Mouse (Mus musculus) C2C12 (cell line): ENCODE results near the gene Scd4. TPM values are rescaled to one million over a fixed set of nuclear protein-coding genes. Genes with fewer than 3 reads are reported as not detected.
"Not testable (repeated sequence)": the region's sequence is repeated elsewhere in the genome, so short reads cannot be mapped to it uniquely, and the experiment has no call there.

ENCODE experiments used
- H3K27me3 ChIP-seq: one replicate; pipeline ENCODE4 v1.6.1; 2011; ENCODE audit not compliant: control insufficient read depth, insufficient read depth, insufficient read length
- H3K36me3 ChIP-seq: one replicate; pipeline ENCODE4 v1.6.1; 2011; ENCODE audit not compliant: control insufficient read depth, insufficient read depth
- H3K4me3 ChIP-seq: one replicate; pipeline ENCODE4 v1.5.1; 2011; ENCODE audit warnings: mild to moderate bottlenecking, control low read depth; ENCODE audit not compliant: poor library complexity, insufficient read depth, severe bottlenecking
- H3K79me2 ChIP-seq: one replicate; pipeline ENCODE4 v1.6.1; 2011; ENCODE audit not compliant: control insufficient read depth, insufficient read depth
- H3K79me3 ChIP-seq: one replicate; pipeline ENCODE4 v1.6.1; 2011; ENCODE audit warnings: low read depth, control low read depth
- H3ac ChIP-seq: one replicate; pipeline ENCODE3; 2011; ENCODE audit warnings: low read depth; ENCODE audit not compliant: control insufficient read depth, insufficient read length
- CEBPB ChIP-seq: IDR thresholded peaks from one replicate; pipeline ENCODE4 v1.6.1; 2011; ENCODE audit warnings: low read depth, mild to moderate bottlenecking, control low read depth, moderate library complexity
- CTCF ChIP-seq: IDR thresholded peaks from one replicate; pipeline ENCODE4 v1.5.1; 2011; ENCODE audit not compliant: control insufficient read depth, insufficient read depth, insufficient read length
- FOSL1 ChIP-seq: IDR thresholded peaks from one replicate; pipeline ENCODE4 v1.8.0; 2011; ENCODE audit warnings: mild to moderate bottlenecking, low read length; ENCODE audit not compliant: poor library complexity, insufficient read depth, severe bottlenecking
- MAX ChIP-seq: IDR thresholded peaks from one replicate; pipeline ENCODE4 v1.6.1; 2011; ENCODE audit warnings: mild to moderate bottlenecking, control low read depth
- MYOD1 ChIP-seq: IDR thresholded peaks from one replicate; pipeline ENCODE4 v1.6.1; 2011; ENCODE audit warnings: low read depth; ENCODE audit not compliant: control insufficient read depth, insufficient read length
- MYOG ChIP-seq: IDR thresholded peaks from one replicate; pipeline ENCODE4 v1.6.1; 2011; ENCODE audit not compliant: control insufficient read depth, insufficient read length; ENCODE audit errors: extremely low read depth
- USF1 ChIP-seq: IDR thresholded peaks from one replicate; pipeline ENCODE4 v1.6.1; 2011; ENCODE audit warnings: low read depth, mild to moderate bottlenecking, control low read depth, moderate library complexity
- polyA plus RNA-seq: library from polyadenylated mRNA; unstranded; fragments of >200 nt; fragmentation: generic; extraction: Trizol; gene quantifications from one replicate; pipeline ENCODE4 v1.2.1, GENCODE M21; 2012; ENCODE audit warnings: missing spikeins

The Scd4 gene
- polyA plus RNA-seq, 1 experiment: 0.05 TPM

DNA sequence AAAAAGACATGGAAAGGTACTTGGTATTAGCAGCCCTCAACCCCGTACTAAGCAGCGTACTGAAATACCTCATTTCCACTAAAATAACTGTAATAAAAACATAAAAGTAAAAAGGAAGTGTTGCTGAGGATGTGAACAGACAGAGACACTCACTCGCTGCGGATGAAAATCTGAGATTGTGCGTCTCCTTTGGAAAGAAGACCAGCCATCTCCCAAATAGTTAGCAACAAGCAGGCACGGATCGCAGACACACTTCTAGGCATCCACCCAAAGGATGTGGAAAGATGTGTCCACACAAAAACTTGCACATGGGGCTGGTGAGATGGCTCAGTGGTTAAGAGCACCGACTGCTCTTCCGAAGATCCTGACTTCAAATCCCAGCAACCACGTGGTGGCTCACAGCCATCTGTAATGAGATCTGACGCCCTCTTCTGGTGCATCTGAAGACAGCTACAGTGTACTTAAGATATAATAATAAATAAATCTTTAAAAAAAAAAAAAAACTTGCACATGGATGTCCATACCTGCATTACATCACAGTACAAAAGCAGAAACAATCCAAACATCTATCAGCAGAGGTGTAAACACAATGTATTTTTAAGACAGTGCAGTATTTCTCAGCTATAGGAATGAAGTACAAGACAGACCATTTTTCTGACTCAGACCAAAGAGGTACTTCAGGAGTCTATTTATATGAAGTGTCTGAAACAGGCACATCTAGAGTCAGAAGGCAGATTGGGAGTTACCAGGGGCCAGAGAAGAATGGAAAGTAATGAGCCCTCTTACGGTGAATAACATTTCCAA lies 23.3 kb upstream of the Scd4 start:
- Histone ChIP-seq H3K79me2 (peaks cover 34% of the 10 kb centered on the region), H3K36me3 (peaks cover 48% of the 10 kb centered on the region), H3K79me3 (peaks cover 20% of the 10 kb centered on the region), H3K4me3 (no peak overlapping the region), H3ac (no peak overlapping the region), H3K27me3 (no peaks in the 10 kb centered on the region)
- TF ChIP-seq CEBPB (no peak), MYOG (no peak), MYOD1 (no peak), MAX (no peak), CTCF (no peak), USF1 (no peak), FOSL1 (no peak)

DNA sequence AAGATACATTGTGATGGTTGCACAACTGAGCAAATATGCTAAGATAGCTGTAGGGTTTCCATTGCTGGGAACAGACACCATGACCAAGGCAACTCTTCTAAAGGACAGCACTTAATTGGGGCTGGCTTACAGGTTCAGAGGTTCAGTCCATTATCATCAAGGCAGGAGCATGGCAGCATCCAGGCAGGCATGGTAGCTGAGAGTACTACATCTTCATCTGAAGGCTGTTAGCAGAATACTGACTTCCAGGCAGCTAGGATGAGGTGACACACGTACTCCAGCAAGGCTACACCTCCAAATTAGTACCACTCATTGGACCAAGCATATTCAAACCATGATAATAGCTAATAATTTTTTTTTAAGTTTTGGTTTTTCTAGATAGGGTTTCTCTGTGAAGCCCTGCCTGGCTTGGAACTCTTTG lies 22.7 kb upstream of the Scd4 start:
- peaks cover 28% of the 10 kb centered on the region for H3K79me2 ChIP-seq
- H3K4me3 ChIP-seq, H3ac ChIP-seq, H3K27me3 ChIP-seq: not testable (repeated sequence)
- H3K36me3 ChIP-seq: peaks cover 42% of the 10 kb centered on the region
- peaks cover 14% of the 10 kb centered on the region for H3K79me3 ChIP-seq

DNA sequence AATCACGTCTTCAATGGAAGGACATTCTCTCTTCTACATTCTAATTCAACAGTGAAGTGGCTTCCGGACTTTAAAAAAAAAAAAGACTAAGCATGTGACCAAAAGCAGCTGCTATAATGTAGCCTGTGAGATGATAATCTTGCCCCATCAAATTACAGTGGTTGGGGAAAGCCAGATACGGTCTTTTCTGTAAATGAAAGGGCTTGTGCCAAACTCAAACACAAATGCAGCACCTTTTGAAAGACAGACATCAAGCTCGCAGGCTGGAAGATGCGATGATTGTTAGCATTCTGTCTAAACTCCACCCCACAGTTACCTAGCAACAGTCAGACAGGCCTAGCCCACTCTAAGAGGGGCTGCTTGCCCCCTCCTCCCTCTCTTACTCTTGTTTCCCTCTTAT lies 22.1 kb upstream of the Scd4 start:
- H3K27me3 ChIP-seq: no peaks in the 10 kb centered on the region
- no peak overlapping the region for H3K4me3 ChIP-seq
- H3K36me3 ChIP-seq: peaks cover 36% of the 10 kb centered on the region
- peak overlapping the region; percentile 3 for H3ac ChIP-seq
- H3K79me3 ChIP-seq: peaks cover 7% of the 10 kb centered on the region
- TF ChIP-seq USF1: peak; percentile 71
- no peak for TF ChIP-seq MYOG
- peaks cover 22% of the 10 kb centered on the region for H3K79me2 ChIP-seq

DNA sequence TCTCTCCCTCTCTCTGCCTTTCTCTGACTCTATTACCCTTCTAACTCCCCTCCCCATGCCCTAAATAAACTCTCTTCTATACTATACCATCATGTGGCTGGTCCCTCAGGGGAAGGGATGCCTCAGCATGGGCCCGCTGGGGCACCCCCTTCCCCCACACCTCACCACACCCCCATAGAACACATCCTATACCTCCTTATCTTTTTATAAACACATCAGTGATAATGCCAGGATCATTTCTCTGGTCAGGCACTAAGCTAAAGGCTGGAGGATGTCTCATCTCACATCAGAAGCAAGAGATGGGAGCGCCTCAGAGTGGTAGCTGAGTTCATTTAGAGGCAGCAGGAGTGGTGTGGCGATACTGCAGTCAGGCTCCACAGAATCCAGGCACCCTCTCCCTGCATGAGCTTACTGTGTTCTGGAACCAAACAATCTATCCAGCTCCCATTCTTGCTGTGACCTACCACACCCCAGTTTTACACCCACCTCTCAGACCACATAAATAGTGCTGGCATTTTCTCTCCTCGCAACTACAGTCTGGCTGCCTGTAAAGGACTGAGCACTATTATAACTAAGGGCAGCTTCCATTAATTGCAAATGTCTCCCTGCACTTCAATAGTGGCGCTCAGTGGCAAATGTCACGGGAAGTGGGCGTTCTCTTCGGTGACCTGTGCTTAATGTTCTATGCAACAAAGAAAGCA lies 21.4 kb upstream of the Scd4 start:
- TF ChIP-seq CEBPB: no peak
- no peak for TF ChIP-seq FOSL1
- TF ChIP-seq MAX: no peak
- Histone ChIP-seq H3K27me3 (no peaks in the 10 kb centered on the region), H3K79me3 (peaks cover 5% of the 10 kb centered on the region), H3K79me2 (peaks cover 15% of the 10 kb centered on the region), H3ac (peak overlapping the region; percentile 10), H3K36me3 (peaks cover 29% of the 10 kb centered on the region), H3K4me3 (no peak overlapping the region)

DNA sequence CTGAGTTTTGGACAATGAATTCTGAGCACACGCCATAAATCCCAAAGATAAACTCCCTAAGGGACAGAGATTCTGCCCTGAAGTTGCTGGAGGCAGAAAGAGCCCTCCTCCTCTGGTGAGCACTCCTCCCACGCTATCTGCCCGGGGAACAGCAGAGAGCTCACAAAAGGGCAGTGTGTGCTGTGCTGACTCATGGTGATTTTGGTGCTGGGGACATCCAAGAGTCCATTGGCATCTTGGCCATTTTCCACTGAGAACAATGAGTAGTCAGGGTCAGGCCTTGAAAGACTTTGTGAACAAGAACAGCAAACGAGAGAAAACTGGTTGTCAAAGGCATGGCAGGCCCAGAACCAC lies 20.9 kb upstream of the Scd4 start:
- TF ChIP-seq FOSL1: peak; percentile 32
- TF ChIP-seq CEBPB: no peak
- peaks cover 24% of the 10 kb centered on the region for H3K36me3 ChIP-seq
- peaks cover 3% of the 10 kb centered on the region for H3K79me3 ChIP-seq
- no peak overlapping the region for H3ac ChIP-seq
- H3K27me3 ChIP-seq: no peaks in the 10 kb centered on the region
- no peak overlapping the region for H3K4me3 ChIP-seq
- H3K79me2 ChIP-seq: peaks cover 11% of the 10 kb centered on the region

DNA sequence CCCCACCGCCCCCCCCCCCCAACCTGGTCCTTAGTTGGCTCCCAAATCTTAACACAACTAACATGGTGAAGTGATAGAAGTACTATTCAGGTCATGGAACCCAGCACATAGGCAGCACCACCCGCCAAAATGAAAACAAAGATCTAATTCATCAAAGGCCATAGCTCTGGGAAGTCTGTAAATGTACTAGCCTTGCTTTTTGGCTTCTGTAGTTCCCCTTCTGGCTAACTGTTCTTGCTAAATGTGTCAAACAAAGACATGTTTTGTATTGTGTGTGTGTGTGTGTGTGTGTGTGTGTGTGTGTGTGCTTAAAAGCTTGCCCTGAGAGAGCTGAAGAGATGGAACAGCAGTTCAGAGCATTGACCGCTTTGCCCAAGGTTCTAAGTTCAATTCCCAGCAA lies 19.8 kb upstream of the Scd4 start:
- H3K79me2 ChIP-seq: no peaks in the 10 kb centered on the region
- H3K27me3 ChIP-seq: no peaks in the 10 kb centered on the region
- no peaks in the 10 kb centered on the region for H3K79me3 ChIP-seq

More for the DNA sequence above, 19.8 kb upstream of the Scd4 start:
- Histone ChIP-seq H3K4me3 (no peak overlapping the region), H3K36me3 (peaks cover 13% of the 10 kb centered on the region), H3ac (no peak overlapping the region)
- TF ChIP-seq CEBPB (no peak), FOSL1 (no peak), USF1 (no peak), CTCF (no peak), MAX (no peak), MYOD1 (no peak), MYOG (no peak)
